Mouse (Mus musculus) embryonic facial prominence, embryonic 12.5 days (tissue): ENCODE measurements around the gene Rflna. TPM values are rescaled to one million over a fixed set of nuclear protein-coding genes. Genes with fewer than 3 reads are reported as not detected.

Experiments used
- ATAC-seq: fragments of 200-750 bp; cut with Nextera tagmentation; 2 replicates; pipeline ENCODE4 v1.8.0; 2017; ENCODE audit not compliant: insufficient number of reproducible peaks, insufficient read depth, low FRiP score, low TSS enrichment
- H3K27ac ChIP-seq: fragments of 300-500 bp; sonication (generic); 2 replicates; pipeline ENCODE4 v1.5.1; 2016; ENCODE audit warnings: mild to moderate bottlenecking
- H3K27me3 ChIP-seq: fragments of 300-500 bp; sonication (generic); 2 replicates; pipeline ENCODE4 v1.6.1; 2016; ENCODE audit warnings: mild to moderate bottlenecking, moderate library complexity
- H3K36me3 ChIP-seq: fragments of 300-500 bp; sonication (generic); 2 replicates; pipeline ENCODE4 v1.6.1; 2016; ENCODE audit warnings: mild to moderate bottlenecking
- H3K4me1 ChIP-seq: fragments of 300-500 bp; sonication (generic); 2 replicates; pipeline ENCODE4 v1.6.1; 2016
- H3K4me2 ChIP-seq: fragments of 300-500 bp; sonication (generic); replicated peaks from 2 replicates; pipeline ENCODE4 v1.6.1; 2016; ENCODE audit warnings: mild to moderate bottlenecking, moderate library complexity
- H3K4me3 ChIP-seq: fragments of 300-500 bp; sonication (generic); 2 replicates; pipeline ENCODE4 v1.5.1; 2016; ENCODE audit warnings: mild to moderate bottlenecking
- H3K9ac ChIP-seq: fragments of 300-500 bp; sonication (generic); 2 replicates; pipeline ENCODE4 v1.6.1; 2016; ENCODE audit warnings: mild to moderate bottlenecking, moderate library complexity
- H3K9me3 ChIP-seq: fragments of 300-500 bp; sonication (generic); 2 replicates; pipeline ENCODE4 v1.6.1; 2016; ENCODE audit warnings: mild to moderate bottlenecking, moderate library complexity
- WGBS: fragments of 180-500 bp; shearing (Covaris S2); methylation state at CpG from one replicate; pipeline ENCODE4 v1.1.7; 2016; 5-methylcytosine and 5-hydroxymethylcytosine counted together
- polyA plus RNA-seq: library from polyadenylated mRNA; unstranded; fragments of >200 nt; fragmentation: Nextera tagmentation; extraction: Ambion mirVana; gene quantifications from 2 replicates; pipeline ENCODE4 v1.2.1, GENCODE M21; 2016

Gene Rflna
- polyA plus RNA-seq, 1 experiment from 2014 or later = 27.7 TPM

- Histone ChIP-seq H3K36me3 (peaks cover 53% of the 10 kb centered on the region), H3K4me2 (no peak overlapping the region), H3K4me3 (no peak overlapping the region), H3K4me1 (peaks cover 10% of the 10 kb centered on the region), H3K9ac (no peak overlapping the region), H3K27me3 (no peaks in the 10 kb centered on the region), H3K27ac (no peak overlapping the region), H3K9me3 (no peaks in the 10 kb centered on the region)
- no peak for ATAC-seq
- 91% methylated on average over 24 of the region's 24 CpGs for WGBS
These were observed 8.1 kb downstream of the Rflna start for GRCm38 (mm10) chr5:125011166-125011565.

GRCm38 (mm10) chr5:125011628-125012027 is 8.6 kb downstream of the Rflna start:
- Histone ChIP-seq H3K27ac (no peak overlapping the region), H3K9me3 (no peaks in the 10 kb centered on the region), H3K27me3 (no peaks in the 10 kb centered on the region), H3K4me3 (no peak overlapping the region), H3K4me2 (no peak overlapping the region), H3K9ac (no peak overlapping the region), H3K4me1 (peaks cover 5% of the 10 kb centered on the region; the same call in 1 of the 2 replicates), H3K36me3 (peaks cover 58% of the 10 kb centered on the region)
- no peak for ATAC-seq
- 90% methylated on average over 8 of the region's 8 CpGs for WGBS

GRCm38 (mm10) chr5:125014497-125014896 is 11.5 kb downstream of the Rflna start:
- Histone ChIP-seq H3K27ac (no peak overlapping the region), H3K27me3 (no peaks in the 10 kb centered on the region), H3K9ac (no peak overlapping the region), H3K4me2 (no peak overlapping the region), H3K4me1 (0 out of 2 replicates have a peak, but pooled peaks cover 7% of the 10 kb centered on the region), H3K4me3 (no peak overlapping the region), H3K36me3 (peaks cover 84% of the 10 kb centered on the region), H3K9me3 (no peaks in the 10 kb centered on the region)
- WGBS = 43% methylated on average over 7 of the region's 7 CpGs
- ATAC-seq = no peak

GRCm38 (mm10) chr5:125015066-125015465 is 12.0 kb downstream of the Rflna start:
- WGBS = 87% methylated on average over 3 of the region's 3 CpGs
- no peak for ATAC-seq
- Histone ChIP-seq H3K4me2 (no peak overlapping the region), H3K27ac (no peak overlapping the region), H3K9ac (no peak overlapping the region), H3K9me3 (no peaks in the 10 kb centered on the region), H3K27me3 (no peaks in the 10 kb centered on the region), H3K4me1 (0 out of 2 replicates have a peak, but pooled peaks cover 7% of the 10 kb centered on the region), H3K36me3 (peaks cover 86% of the 10 kb centered on the region), H3K4me3 (no peak overlapping the region)

GRCm38 (mm10) chr5:125015576-125015975 is 12.6 kb downstream of the Rflna start:
- H3K4me2 ChIP-seq = no peak overlapping the region
- 90% methylated on average over 9 of the region's 9 CpGs for WGBS
- H3K9me3 ChIP-seq = no peaks in the 10 kb centered on the region
- 0 out of 2 replicates have a peak, but pooled peaks cover 7% of the 10 kb centered on the region for H3K4me1 ChIP-seq
- peaks cover 83% of the 10 kb centered on the region for H3K36me3 ChIP-seq
- H3K27me3 ChIP-seq = no peaks in the 10 kb centered on the region
- H3K9ac ChIP-seq = no peak overlapping the region
- no peak overlapping the region for H3K4me3 ChIP-seq
- no peak overlapping the region for H3K27ac ChIP-seq
- no peak for ATAC-seq

GRCm38 (mm10) chr5:125016421-125017242 is 13.6 kb downstream of the Rflna start:
- Histone ChIP-seq H3K27ac (no peak overlapping the region; the same call in 1 of the 2 replicates), H3K4me1 (0 out of 2 replicates have a peak, but pooled peaks cover 7% of the 10 kb centered on the region), H3K4me2 (no peak overlapping the region), H3K27me3 (no peaks in the 10 kb centered on the region), H3K4me3 (no peak overlapping the region), H3K9me3 (no peaks in the 10 kb centered on the region), H3K36me3 (peaks cover 80% of the 10 kb centered on the region), H3K9ac (no peak overlapping the region)
- 73% methylated on average over 17 of the region's 17 CpGs for WGBS
- no peak for ATAC-seq

GRCm38 (mm10) chr5:125017332-125017731 is 14.3 kb downstream of the Rflna start:
- 0 out of 2 replicates have a peak, but pooled peaks cover 7% of the 10 kb centered on the region for H3K4me1 ChIP-seq
- WGBS = 56% methylated on average over 15 of the region's 15 CpGs
- H3K4me2 ChIP-seq = no peak overlapping the region
- no peaks in the 10 kb centered on the region for H3K9me3 ChIP-seq
- H3K36me3 ChIP-seq = peaks cover 80% of the 10 kb centered on the region
- ATAC-seq = no peak
- H3K27ac ChIP-seq = peak overlapping the region; percentile 18
- no peak overlapping the region for H3K9ac ChIP-seq
- H3K4me3 ChIP-seq = no peak overlapping the region
- H3K27me3 ChIP-seq = no peaks in the 10 kb centered on the region

GRCm38 (mm10) chr5:125019099-125019498 is 16.1 kb downstream of the Rflna start:
- H3K27me3 ChIP-seq = no peaks in the 10 kb centered on the region
- 88% methylated on average over 5 of the region's 5 CpGs for WGBS
- no peak overlapping the region for H3K27ac ChIP-seq
- no peak overlapping the region for H3K9ac ChIP-seq
- no peaks in the 10 kb centered on the region for H3K9me3 ChIP-seq
- ATAC-seq = no peak
- H3K4me3 ChIP-seq = no peak overlapping the region
- H3K36me3 ChIP-seq = peaks cover 84% of the 10 kb centered on the region
- no peak overlapping the region for H3K4me2 ChIP-seq
- 0 out of 2 replicates have a peak, but pooled peaks cover 7% of the 10 kb centered on the region for H3K4me1 ChIP-seq

- ATAC-seq = no peak
- no peak overlapping the region for H3K27ac ChIP-seq
- H3K4me3 ChIP-seq = no peak overlapping the region
- H3K9me3 ChIP-seq = no peaks in the 10 kb centered on the region
- peaks cover 88% of the 10 kb centered on the region for H3K36me3 ChIP-seq
- H3K4me2 ChIP-seq = no peak overlapping the region
- H3K9ac ChIP-seq = no peak overlapping the region
- H3K4me1 ChIP-seq = 0 out of 2 replicates have a peak, but pooled peaks cover 7% of the 10 kb centered on the region
- no peaks in the 10 kb centered on the region for H3K27me3 ChIP-seq
- 92% methylated on average over 11 of the region's 11 CpGs for WGBS
These were observed 18.3 kb downstream of the Rflna start for GRCm38 (mm10) chr5:125021298-125021697.

- Histone ChIP-seq H3K36me3 (peaks cover 88% of the 10 kb centered on the region), H3K4me2 (no peak overlapping the region), H3K9ac (no peak overlapping the region), H3K9me3 (no peaks in the 10 kb centered on the region), H3K4me1 (no peaks in the 10 kb centered on the region), H3K27me3 (no peaks in the 10 kb centered on the region), H3K4me3 (no peak overlapping the region), H3K27ac (no peak overlapping the region)
- ATAC-seq = no peak
- WGBS = 81% methylated on average over 14 of the region's 14 CpGs
These were observed 21.0 kb downstream of the Rflna start for GRCm38 (mm10) chr5:125024002-125024401.

- H3K27ac ChIP-seq = no peak overlapping the region
- no peak; the same call in 1 of the 2 replicates for ATAC-seq
- 94% methylated on average over 15 of the region's 15 CpGs for WGBS
- H3K4me2 ChIP-seq = no peak overlapping the region
- H3K4me1 ChIP-seq = no peaks in the 10 kb centered on the region
- no peaks in the 10 kb centered on the region for H3K27me3 ChIP-seq
- no peaks in the 10 kb centered on the region for H3K9me3 ChIP-seq
- H3K9ac ChIP-seq = no peak overlapping the region
- peaks cover 99% of the 10 kb centered on the region for H3K36me3 ChIP-seq
- H3K4me3 ChIP-seq = no peak overlapping the region
These were observed 25.4 kb downstream of the Rflna start for GRCm38 (mm10) chr5:125028371-125028770.

GRCm38 (mm10) chr5:125028911-125029310 is 25.9 kb downstream of the Rflna start:
- Histone ChIP-seq H3K4me2 (no peak overlapping the region), H3K36me3 (peaks cover 99% of the 10 kb centered on the region)
- WGBS = 97% methylated on average over 20 of the region's 20 CpGs

More at GRCm38 (mm10) chr5:125028911-125029310, 25.9 kb downstream of the Rflna start:
- H3K9me3 ChIP-seq = no peaks in the 10 kb centered on the region
- no peak for ATAC-seq
- no peak overlapping the region for H3K4me3 ChIP-seq
- no peaks in the 10 kb centered on the region for H3K27me3 ChIP-seq
- H3K27ac ChIP-seq = no peak overlapping the region
- no peak overlapping the region for H3K9ac ChIP-seq
- H3K4me1 ChIP-seq = no peaks in the 10 kb centered on the region
